Mouse (Mus musculus) ovary, adult 2 months (tissue): Measurements from ENCODE around the gene Gsta4. TPM values are rescaled to one million over a fixed set of nuclear protein-coding genes. Genes with fewer than 3 reads are reported as not detected.

Source experiments
- polyA plus RNA-seq: library from polyadenylated mRNA; depleted of rRNA; stranded (reverse); fragments of >200 nt; gene quantifications from 2 replicates; pipeline ENCODE4 v1.2.3, GENCODE M21; 2012; rRNA removed

The Gsta4 gene
- polyA plus RNA-seq: 26.3 and 30.1 TPM in 2 replicates

GRCm38 (mm10) chr9:78182474-78182873 lies at the start of gene Gsta4:
Gene Gsta4, plus strand, starts transcription at chr9:78182774.

GRCm38 (mm10) chr9:78230461-78230860 lies 47.9 kb downstream of the Gsta4 start, which contains the start of gene Gsta1:
Gene Gsta1, plus strand, starts transcription at chr9:78230656.

DNA sequence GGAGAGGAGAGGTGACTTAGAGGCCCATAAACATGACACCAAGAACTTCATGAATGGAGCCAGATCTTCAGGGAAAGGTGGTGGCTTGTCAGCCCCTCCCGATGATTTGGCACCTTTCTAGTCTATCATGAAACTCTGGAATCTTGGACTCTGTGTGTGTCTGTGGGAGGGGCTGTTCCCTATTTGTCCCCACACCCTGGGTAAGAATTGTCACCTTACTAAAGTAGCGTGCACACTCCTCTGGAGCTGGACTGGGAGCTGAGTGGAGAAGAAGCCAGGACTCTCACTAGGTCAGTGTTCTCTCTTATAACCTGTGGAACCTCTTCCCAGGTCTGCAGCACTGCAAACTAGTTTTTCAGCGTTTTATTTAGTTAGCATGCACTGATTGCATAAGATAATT lies 74.3 kb downstream of the Gsta4 start, which contains the start of gene Gm3776:
Gene Gm3776, plus strand, starts transcription at position 216 of the 400 bp plus-strand sequence.

Other genes starting within 250 kb of the Gsta4 start
- 0.06 TPM in 1 of 2 replicates, not detected in the other for gene Gcm1, start 130.8 kb upstream of the Gsta4 start, polyA plus RNA-seq
- gene Fbxo9, start 73.7 kb upstream of the Gsta4 start, polyA plus RNA-seq: 63.6 and 74.8 TPM in 2 replicates
- 14.1 and 14.5 TPM in 2 replicates for gene Ick, start 73.6 kb upstream of the Gsta4 start, polyA plus RNA-seq
- not detected in 2 replicates for gene Gsta1, start 47.9 kb downstream of the Gsta4 start, polyA plus RNA-seq
- gene Gm3776, start 74.4 kb downstream of the Gsta4 start, polyA plus RNA-seq: not detected in 2 replicates
- not detected in 2 replicates for gene Gm10639, start 107.1 kb downstream of the Gsta4 start, polyA plus RNA-seq
- gene Omt2a, start 132.0 kb downstream of the Gsta4 start, polyA plus RNA-seq: 1.5 and 3.4 TPM in 2 replicates
- 2.8 and 4.2 TPM in 2 replicates for gene Omt2b, start 144.8 kb downstream of the Gsta4 start, polyA plus RNA-seq
- gene Gsta2, start 173.0 kb downstream of the Gsta4 start, polyA plus RNA-seq: 2.2 and 2.6 TPM in 2 replicates
- gene Dppa5a, start 185.4 kb downstream of the Gsta4 start, polyA plus RNA-seq: 3.1 and 4.8 TPM in 2 replicates
- gene Ooep, start 196.0 kb downstream of the Gsta4 start, polyA plus RNA-seq: 6.8 and 7.6 TPM in 2 replicates
- 0.07 TPM in 1 of 2 replicates, not detected in the other for gene Ddx43, start 213.0 kb downstream of the Gsta4 start, polyA plus RNA-seq